Mouse (Mus musculus): ENCODE results near the gene Vmn2r3. TPM values are rescaled to one million over a fixed set of nuclear protein-coding genes. Genes with fewer than 3 reads are reported as not detected.
"Not testable (repeated sequence)": the region's sequence is repeated elsewhere in the genome, so short reads cannot be mapped to it uniquely, and the experiment has no call there.

Gene Vmn2r3
- not detected for total RNA-seq (2022)

DNA sequence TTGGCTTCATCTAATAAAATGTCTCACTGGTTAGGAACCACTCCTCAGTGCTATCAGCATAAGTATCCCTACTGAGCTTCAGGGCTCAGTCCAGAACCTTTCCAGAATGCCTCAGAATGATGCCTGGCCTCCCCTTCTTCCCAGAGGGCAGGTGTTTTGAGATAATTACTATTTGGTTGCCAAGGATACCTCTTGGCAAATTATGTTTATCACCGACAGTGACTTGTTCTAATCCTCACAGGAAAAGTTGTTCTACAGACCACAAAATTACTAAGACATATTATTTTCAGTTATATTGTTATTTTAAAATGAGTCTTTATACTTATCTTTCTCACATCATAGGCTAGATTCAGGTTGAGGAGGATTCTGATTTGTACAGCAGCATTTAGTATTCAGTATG is at the start of gene Vmn2r3:
Gene Vmn2r3, minus strand, starts transcription at position 101 of the 400 bp plus-strand sequence.
- no peak for DNase-seq (ENCODE audit: low spot score in 2 of 2)

DNA sequence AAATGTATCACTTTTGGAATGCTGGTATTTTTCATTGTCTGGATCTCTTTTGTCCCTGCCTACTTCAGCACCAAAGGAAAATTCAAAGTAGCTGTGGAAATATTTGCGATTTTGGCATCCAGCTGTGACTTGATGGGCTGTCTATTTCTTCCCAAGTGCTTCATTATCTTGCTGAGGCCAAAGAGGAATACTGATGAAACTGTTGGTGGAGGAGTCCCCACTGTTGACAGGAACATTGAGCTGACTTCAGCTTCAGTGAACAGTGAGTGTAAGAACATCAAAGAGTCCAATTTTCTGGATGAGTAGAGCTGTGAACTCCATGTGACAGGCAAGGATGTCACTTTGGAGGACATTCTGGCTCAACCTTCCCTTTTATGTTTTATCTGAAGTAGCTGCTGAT is 43.0 kb upstream of the Vmn2r3 start:
- DNase-seq (ENCODE audit: low spot score in 2 of 2): no peak

DNA sequence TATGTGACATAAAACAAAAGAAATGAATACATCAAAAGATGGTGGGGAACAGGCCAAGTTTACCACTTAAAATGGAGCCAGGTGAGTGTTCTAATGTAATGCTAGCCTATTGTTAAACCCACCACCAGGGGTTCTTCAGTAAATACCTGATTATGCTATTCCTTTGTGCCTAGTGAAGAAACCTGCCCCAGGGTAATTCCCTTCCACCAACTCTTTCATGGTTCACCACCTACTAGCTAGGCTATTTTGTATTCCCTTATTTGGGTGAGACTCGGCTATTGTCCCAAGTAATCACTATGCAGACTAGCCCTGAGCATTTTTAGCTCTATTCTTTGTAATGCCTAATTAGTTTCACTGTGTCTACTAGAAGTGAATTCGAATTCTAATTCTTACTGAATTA is 32.3 kb upstream of the Vmn2r3 start:
- no peak for DNase-seq (ENCODE audit: low spot score in 2 of 2)

DNA sequence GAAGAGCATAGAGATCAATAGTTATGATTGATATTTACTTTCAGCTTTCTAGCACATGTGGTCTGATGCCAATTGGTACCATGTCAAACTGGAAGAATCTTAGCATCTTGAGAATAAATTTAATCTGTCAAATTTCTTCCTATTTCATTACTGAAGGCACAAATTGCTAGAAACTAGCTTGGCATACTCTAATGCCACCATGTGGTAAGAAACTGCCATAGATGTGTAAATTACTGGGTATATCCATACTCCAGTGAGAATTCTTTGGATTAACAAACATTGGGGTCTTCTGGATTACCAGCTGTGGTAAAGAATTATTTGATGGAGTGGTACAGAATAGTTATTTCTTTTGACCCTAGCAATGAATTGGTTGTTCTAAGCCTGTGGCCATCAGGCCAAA is 17.3 kb upstream of the Vmn2r3 start:
- DNase-seq (ENCODE audit: low spot score in 2 of 2): no peak

DNA sequence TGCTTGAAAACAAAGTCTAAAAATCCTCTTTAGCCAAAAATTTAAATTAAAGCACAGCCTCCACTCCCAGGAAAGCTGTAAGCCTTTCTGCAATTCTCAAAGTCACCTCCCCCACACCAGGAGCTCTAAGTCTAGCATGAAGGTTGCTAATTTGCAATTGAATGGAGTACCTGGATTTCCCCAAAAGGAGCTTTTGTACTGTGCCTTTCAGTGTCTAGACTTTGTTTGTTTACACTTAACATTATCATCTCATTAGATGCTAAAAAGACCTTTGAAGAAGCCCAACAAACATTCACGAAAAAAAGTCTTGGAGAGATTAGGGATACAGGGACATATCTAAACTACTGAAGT is 23.8 kb downstream of the Vmn2r3 start:
- DNase-seq (ENCODE audit: low spot score in 2 of 2): no peak

DNA sequence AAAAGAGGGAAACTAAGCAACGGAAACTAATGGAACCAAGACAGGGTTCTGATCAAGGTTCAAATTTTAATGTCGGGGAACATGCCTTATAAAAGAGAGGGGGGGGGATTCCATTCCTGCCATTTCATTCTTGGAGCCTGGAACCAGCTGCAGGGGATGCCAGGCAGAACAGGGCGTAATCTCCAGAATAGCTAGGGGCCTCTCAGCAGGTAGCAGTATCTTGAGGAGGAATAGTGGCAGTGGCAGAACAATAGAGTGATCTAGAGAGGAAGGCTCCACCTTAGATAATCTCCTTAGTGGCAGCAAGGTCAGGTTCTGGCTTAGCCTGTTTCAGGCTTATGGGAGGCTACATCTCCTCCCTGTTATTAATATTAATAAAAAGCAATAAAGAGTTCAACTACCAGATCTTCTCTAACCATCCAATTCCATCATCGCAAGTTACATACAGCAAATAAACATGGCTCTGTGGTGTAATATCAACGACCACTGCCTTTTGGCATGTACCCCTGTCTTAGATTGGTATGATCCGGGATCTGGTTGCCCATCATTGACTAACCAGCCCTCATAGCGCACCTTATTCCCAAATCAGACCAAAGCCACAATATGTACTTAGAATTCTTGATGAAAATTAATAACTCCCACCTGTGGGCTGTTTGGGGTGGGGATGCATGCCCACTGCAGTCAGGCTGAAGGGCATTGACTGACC is 24.3 kb downstream of the Vmn2r3 start:
- not testable (repeated sequence) for DNase-seq (ENCODE audit: low spot score in 2 of 2)

DNA sequence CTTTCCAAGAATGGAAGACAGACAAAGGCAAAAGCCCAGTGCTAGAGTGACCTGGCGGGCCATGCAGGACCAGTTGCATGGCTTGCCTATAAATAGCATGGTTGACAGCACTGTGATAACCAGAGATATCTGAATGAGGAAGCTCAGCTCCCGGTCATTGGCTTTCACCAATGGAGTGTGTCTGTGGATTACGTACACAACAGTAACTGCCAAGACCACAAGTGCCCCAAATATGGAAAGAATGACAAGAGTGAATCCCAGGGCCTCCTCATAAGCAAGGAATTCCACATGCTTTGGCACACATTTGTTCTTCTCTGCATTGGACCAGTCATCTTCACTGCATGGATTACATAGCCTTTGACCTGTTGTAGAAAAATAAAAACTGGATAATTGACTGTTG is 29.9 kb downstream of the Vmn2r3 start:
- DNase-seq (ENCODE audit: low spot score in 2 of 2): no peak

DNA sequence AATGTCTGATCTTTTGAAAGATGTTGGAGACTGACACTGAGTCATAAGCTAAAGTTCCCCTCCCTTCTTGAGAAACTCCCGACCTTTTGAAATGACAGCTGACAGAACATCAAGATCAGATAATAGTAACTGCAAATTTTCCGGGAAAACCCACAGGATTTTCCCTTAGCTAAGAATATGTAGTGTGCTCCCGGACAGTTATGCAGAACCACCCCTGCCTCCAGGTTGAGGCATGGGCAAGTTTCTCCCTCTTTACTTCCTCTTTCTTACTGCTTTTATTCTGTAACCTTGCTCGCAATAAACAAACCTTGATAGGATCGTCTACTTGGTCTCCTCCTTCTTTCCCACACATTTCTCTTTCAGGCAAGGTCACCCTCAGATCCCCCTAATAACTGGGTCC is 37.9 kb downstream of the Vmn2r3 start:
- DNase-seq (ENCODE audit: low spot score in 2 of 2): no peak

DNA sequence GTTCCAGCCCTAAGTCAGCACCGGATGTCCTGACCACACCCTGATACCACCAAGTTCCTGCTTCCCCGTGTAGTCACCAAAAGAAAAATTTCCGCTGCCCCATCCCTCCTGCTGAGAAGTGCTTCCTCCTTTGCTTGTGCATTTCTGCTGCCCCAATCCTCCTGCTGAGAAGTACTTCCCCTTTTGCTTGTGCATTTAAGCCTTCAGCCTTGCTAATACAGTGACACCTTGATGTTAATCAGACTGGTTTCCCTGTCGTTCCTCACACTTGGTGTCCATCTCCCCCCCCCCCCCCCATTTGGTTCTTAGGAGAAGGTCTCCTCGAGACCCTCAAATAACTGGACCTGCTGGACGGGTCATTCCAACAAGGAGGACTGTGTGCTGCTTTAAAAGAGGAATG is 39.0 kb downstream of the Vmn2r3 start:
- DNase-seq (ENCODE audit: low spot score in 2 of 2): not testable (repeated sequence)

DNA sequence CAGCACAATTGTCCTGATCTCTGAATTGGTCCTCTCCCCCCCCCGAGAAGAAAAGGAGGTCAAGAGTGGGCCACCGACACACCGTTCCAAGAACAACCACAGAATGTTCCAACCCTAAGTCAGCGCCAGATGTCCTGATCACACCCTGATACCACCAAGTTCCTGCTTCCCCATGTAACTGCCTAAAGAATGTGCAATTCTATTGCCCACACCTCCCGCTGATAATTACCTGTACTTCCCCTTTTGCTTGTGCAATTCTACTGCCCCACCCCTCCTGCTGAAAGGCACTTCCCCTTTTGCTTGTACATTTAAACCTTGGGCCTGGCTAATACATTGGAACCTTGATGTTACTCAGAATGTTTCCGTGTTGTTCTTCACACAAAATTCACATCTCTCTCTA is 54.0 kb downstream of the Vmn2r3 start:
- DNase-seq (ENCODE audit: low spot score in 2 of 2): not testable (repeated sequence)

DNA sequence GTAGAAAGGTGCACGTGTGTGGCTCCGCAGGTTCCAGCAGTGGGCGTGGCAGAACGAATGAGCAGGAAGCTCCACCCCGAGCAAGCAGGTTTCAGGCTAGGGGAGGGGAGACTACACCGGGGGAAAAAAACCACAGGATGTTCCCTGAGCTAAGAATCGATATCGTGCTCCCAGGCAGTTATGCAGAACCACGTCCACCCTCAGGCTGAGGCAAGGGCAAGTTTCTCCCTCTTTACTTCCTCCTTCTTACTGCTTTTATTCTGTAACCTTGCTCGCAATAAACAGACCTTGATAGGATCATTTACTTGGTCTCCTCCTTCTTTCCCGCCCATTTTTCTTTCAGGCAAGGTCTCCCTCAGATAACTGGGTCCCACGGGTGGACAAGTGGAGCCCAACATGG is 55.9 kb downstream of the Vmn2r3 start:
- not testable (repeated sequence) for DNase-seq (ENCODE audit: low spot score in 2 of 2)

DNA sequence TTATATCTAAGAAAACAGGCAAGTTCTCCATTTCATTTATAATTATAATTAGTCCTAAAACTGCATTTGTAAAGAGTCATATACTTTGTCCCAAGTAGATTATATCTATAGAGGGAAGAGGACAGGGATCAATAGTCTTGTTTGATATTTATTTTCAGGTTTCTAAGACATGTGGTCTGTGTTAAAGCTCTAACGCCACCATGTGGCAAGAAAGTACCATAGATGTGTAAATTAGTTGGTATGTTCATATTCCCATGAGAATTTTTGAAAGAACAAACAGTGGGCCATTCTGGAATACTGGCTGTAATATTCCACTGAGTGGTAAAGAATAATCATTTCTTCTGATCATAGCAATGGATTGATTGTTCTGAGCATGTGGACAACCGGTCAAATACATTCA is 62.3 kb downstream of the Vmn2r3 start:
- no peak for DNase-seq (ENCODE audit: low spot score in 2 of 2)

Other genes with a start within 250 kb of the Vmn2r3 start
- gene Vmn2r1, start 208.2 kb downstream of the Vmn2r3 start, total RNA-seq (2022): under 1 TPM; 0.05 to 0.39 (median 0.20) TPM
- gene Vmn2r2, start 147.8 kb downstream of the Vmn2r3 start, total RNA-seq (2022): not detected
- not detected for gene Vmn2r4, start 125.7 kb upstream of the Vmn2r3 start, total RNA-seq (2022)
- gene Vmn2r5, start 220.1 kb upstream of the Vmn2r3 start, total RNA-seq (2022): not detected

Measured in gastrocnemius, adult 8-10 months (tissue).